Mouse (Mus musculus) midbrain, embryonic 15.5 days (tissue): ENCODE data around the gene Polg2. TPM values are rescaled to one million over a fixed set of nuclear protein-coding genes. Genes with fewer than 3 reads are reported as not detected.
"Not testable (repeated sequence)": the region's sequence is repeated elsewhere in the genome, so short reads cannot be mapped to it uniquely, and the experiment has no call there.

Source experiments
- ATAC-seq: fragments of 200-750 bp; cut with Nextera tagmentation; replicated peaks from 2 replicates; pipeline ENCODE4 v1.8.0; 2017; ENCODE audit warnings: moderate TSS enrichment
- H3K27ac ChIP-seq: fragments of 300-500 bp; sonication (generic); 2 replicates; pipeline ENCODE4 v1.5.1; 2015; ENCODE audit warnings: mild to moderate bottlenecking, inconsistent platforms
- H3K27me3 ChIP-seq: fragments of 300-500 bp; sonication (generic); replicated peaks from 2 replicates; pipeline ENCODE4 v1.6.1; 2015; ENCODE audit warnings: inconsistent platforms
- H3K36me3 ChIP-seq: fragments of 300-500 bp; sonication (generic); replicated peaks from 2 replicates; pipeline ENCODE4 v1.6.1; 2015; ENCODE audit warnings: inconsistent platforms
- H3K4me1 ChIP-seq: fragments of 300-500 bp; sonication (generic); 2 replicates; pipeline ENCODE4 v1.6.1; 2015; ENCODE audit warnings: inconsistent platforms
- H3K4me2 ChIP-seq: fragments of 300-500 bp; sonication (generic); 2 replicates; pipeline ENCODE4 v1.6.1; 2015; ENCODE audit warnings: inconsistent platforms, mild to moderate bottlenecking, moderate library complexity
- H3K4me3 ChIP-seq: fragments of 300-500 bp; sonication (generic); 2 replicates; pipeline ENCODE4 v1.5.1; 2015; ENCODE audit warnings: mild to moderate bottlenecking, inconsistent platforms
- H3K9ac ChIP-seq: fragments of 300-500 bp; sonication (generic); 2 replicates; pipeline ENCODE4 v1.6.1; 2015; ENCODE audit warnings: mild to moderate bottlenecking, inconsistent platforms
- H3K9me3 ChIP-seq: fragments of 300-500 bp; sonication (generic); 2 replicates; pipeline ENCODE4 v1.6.1; 2016; ENCODE audit warnings: inconsistent platforms
- WGBS: fragments of 180-500 bp; shearing (Covaris S2); methylation state at CpG from one replicate; pipeline ENCODE4 v1.1.7; 2015; ENCODE audit warnings: mixed read lengths; 5-methylcytosine and 5-hydroxymethylcytosine counted together
- microRNA-seq: library from miRNA; unstranded; fragments of <30 nt; microRNA quantifications from one replicate; pipeline ENCODE4, GENCODE M21; 2016
- polyA plus RNA-seq: library from polyadenylated mRNA; unstranded; fragments of >200 nt; fragmentation: Nextera tagmentation; extraction: Ambion mirVana; gene quantifications from 2 replicates; pipeline ENCODE4 v1.2.1, GENCODE M21; 2015

Gene Polg2
- polyA plus RNA-seq, 1 experiment from 2014 or later = 10.4 TPM

- H3K9me3 ChIP-seq = no peaks in the 10 kb centered on the region
- H3K36me3 ChIP-seq = no peaks in the 10 kb centered on the region
- no peak overlapping the region for H3K4me3 ChIP-seq
- WGBS = 74% methylated on average over 4 of the region's 4 CpGs
- H3K27ac ChIP-seq = no peak overlapping the region
- H3K4me2 ChIP-seq = no peak overlapping the region
- no peak for ATAC-seq
- no peak overlapping the region for H3K9ac ChIP-seq
- H3K4me1 ChIP-seq = peaks cover 9% of the 10 kb centered on the region
- H3K27me3 ChIP-seq = no peaks in the 10 kb centered on the region
These were observed 48.6 kb downstream of the Polg2 start for GRCm38 (mm10) chr11:106730714-106731113.

- 91% methylated on average over 1 of the region's 1 CpGs for WGBS
- Histone ChIP-seq H3K27me3 (no peaks in the 10 kb centered on the region), H3K4me2 (no peak overlapping the region), H3K9me3 (no peaks in the 10 kb centered on the region), H3K27ac (no peak overlapping the region), H3K36me3 (no peaks in the 10 kb centered on the region), H3K4me1 (peaks cover 9% of the 10 kb centered on the region), H3K9ac (no peak overlapping the region), H3K4me3 (no peak overlapping the region)
- ATAC-seq = no peak
These were observed 49.7 kb downstream of the Polg2 start for GRCm38 (mm10) chr11:106729656-106730055.

GRCm38 (mm10) chr11:106728402-106729366 lies 50.7 kb downstream of the Polg2 start:
- no peak overlapping the region for H3K4me3 ChIP-seq
- no peak overlapping the region for H3K4me2 ChIP-seq
- H3K9ac ChIP-seq = no peak overlapping the region
- H3K27ac ChIP-seq = no peak overlapping the region
- WGBS = 85% methylated on average over 10 of the region's 10 CpGs
- peaks cover 9% of the 10 kb centered on the region for H3K4me1 ChIP-seq
- H3K36me3 ChIP-seq = no peaks in the 10 kb centered on the region
- no peaks in the 10 kb centered on the region for H3K27me3 ChIP-seq
- H3K9me3 ChIP-seq = no peaks in the 10 kb centered on the region
- no peak for ATAC-seq

- no peak overlapping the region for H3K4me2 ChIP-seq
- ATAC-seq = no peak
- H3K27me3 ChIP-seq = no peaks in the 10 kb centered on the region
- no peaks in the 10 kb centered on the region for H3K36me3 ChIP-seq
- no peaks in the 10 kb centered on the region for H3K9me3 ChIP-seq
- H3K9ac ChIP-seq = no peak overlapping the region
- H3K4me1 ChIP-seq = peaks cover 9% of the 10 kb centered on the region
- no peak overlapping the region for H3K27ac ChIP-seq
- no peak overlapping the region for H3K4me3 ChIP-seq
- 30% methylated on average over 5 of the region's 5 CpGs for WGBS
These were observed 51.4 kb downstream of the Polg2 start for GRCm38 (mm10) chr11:106727967-106728366.

- 97% methylated on average over 9 of the region's 9 CpGs for WGBS
These were observed 54.5 kb downstream of the Polg2 start for GRCm38 (mm10) chr11:106724916-106725235.

GRCm38 (mm10) chr11:106724176-106724915 lies 55.0 kb downstream of the Polg2 start:
- 89% methylated on average over 10 of the region's 10 CpGs for WGBS
- Histone ChIP-seq H3K4me1 (peaks cover 9% of the 10 kb centered on the region), H3K27me3 (no peaks in the 10 kb centered on the region), H3K36me3 (no peaks in the 10 kb centered on the region), H3K9me3 (no peaks in the 10 kb centered on the region), H3K27ac (no peak overlapping the region), H3K9ac (no peak overlapping the region), H3K4me3 (no peak overlapping the region), H3K4me2 (no peak overlapping the region)
- ATAC-seq = no peak

More at GRCm38 (mm10) chr11:106724916-106725235, 54.5 kb downstream of the Polg2 start:
- H3K4me1 ChIP-seq, ATAC-seq, H3K9me3 ChIP-seq, H3K9ac ChIP-seq, H3K27ac ChIP-seq, H3K27me3 ChIP-seq, H3K4me3 ChIP-seq, H3K36me3 ChIP-seq, H3K4me2 ChIP-seq: not testable (repeated sequence)

- Histone ChIP-seq H3K9me3 (no peaks in the 10 kb centered on the region), H3K4me2 (0 out of 2 replicates have a peak overlapping the region, but pooled peaks have one; percentile 11), H3K4me1 (peaks cover 9% of the 10 kb centered on the region), H3K4me3 (no peak overlapping the region), H3K27ac (no peak overlapping the region), H3K36me3 (no peaks in the 10 kb centered on the region), H3K9ac (no peak overlapping the region), H3K27me3 (no peaks in the 10 kb centered on the region)
- 69% methylated on average over 15 of the region's 15 CpGs for WGBS
- ATAC-seq = no peak
These were observed 55.7 kb downstream of the Polg2 start for GRCm38 (mm10) chr11:106723611-106724125.

- H3K4me3 ChIP-seq = no peak overlapping the region
- peaks cover 2% of the 10 kb centered on the region for H3K4me1 ChIP-seq
- WGBS = 38% methylated on average over 7 of the region's 7 CpGs
- no peak overlapping the region for H3K4me2 ChIP-seq
- no peaks in the 10 kb centered on the region for H3K9me3 ChIP-seq
- no peak overlapping the region for H3K27ac ChIP-seq
- H3K27me3 ChIP-seq = no peaks in the 10 kb centered on the region
- no peaks in the 10 kb centered on the region for H3K36me3 ChIP-seq
- no peak overlapping the region for H3K9ac ChIP-seq
- ATAC-seq = no peak
These were observed 56.4 kb downstream of the Polg2 start for GRCm38 (mm10) chr11:106722831-106723361.

- H3K9me3 ChIP-seq = no peaks in the 10 kb centered on the region
- no peak for ATAC-seq
- no peak overlapping the region for H3K4me2 ChIP-seq
- no peak overlapping the region for H3K27ac ChIP-seq
- H3K27me3 ChIP-seq = no peaks in the 10 kb centered on the region
- no peak overlapping the region for H3K4me3 ChIP-seq
- no peak overlapping the region for H3K9ac ChIP-seq
- no peaks in the 10 kb centered on the region for H3K4me1 ChIP-seq
- no peaks in the 10 kb centered on the region for H3K36me3 ChIP-seq
- 87% methylated on average over 8 of the region's 8 CpGs for WGBS
These were observed 59.0 kb downstream of the Polg2 start for GRCm38 (mm10) chr11:106720379-106720778.

Small RNAs within 50 kb of the gene (microRNA-seq; reads per million reads assigned to microRNA genes)
- gene Gm25994 (not detected), gene Mir3064 (16.9 reads per million, percentile 34 among the genes with 10 or more reads in this experiment)

Other genes starting within 250 kb of the Polg2 start
- 31.3 and 32.1 TPM in 2 replicates for gene Tex2, start 166.1 kb downstream of the Polg2 start, polyA plus RNA-seq
- gene Pecam1, start 28.9 kb downstream of the Polg2 start, polyA plus RNA-seq = 15.1 and 17.5 TPM in 2 replicates
- 0.79 and 0.88 TPM in 2 replicates for gene Milr1, start 28.3 kb downstream of the Polg2 start, polyA plus RNA-seq
- gene Ddx5, start 9.6 kb upstream of the Polg2 start, polyA plus RNA-seq = 370 and 394 TPM in 2 replicates
- 17.0 and 17.3 TPM in 2 replicates for gene Cep95, start 9.7 kb upstream of the Polg2 start, polyA plus RNA-seq
- gene Smurf2, start 141.2 kb upstream of the Polg2 start, polyA plus RNA-seq = 14.0 and 15.1 TPM in 2 replicates
- 154 and 163 TPM in 2 replicates for gene Kpna2, start 220.0 kb upstream of the Polg2 start, polyA plus RNA-seq
- gene 1810010H24Rik, start 246.1 kb upstream of the Polg2 start, polyA plus RNA-seq = 6.9 and 7.3 TPM in 2 replicates